In genomic region chr4:82619539-82619941, GRCm38 (mm10) we compare ENCODE assay signal across 9 mouse cellular contexts.
DNase-seq lines count a peak whose midpoint lies in the region; ATAC-seq and TF ChIP-seq lines count a peak whose summit lies in the region.
"Had no signal": no experiment of that assay in that cellular context is flagged by ENCODE, and none has a peak within 500 bp of the region (broad histone marks: within the 10 kb centered on the region; RNA-seq: fewer than 3 reads in every experiment).

No protein-coding gene starts in this region.

- TF ChIP-seq CTCF in Patski (IDR thresholded peaks at IDR 0.05) = peak; percentile 41
- TF ChIP-seq CTCF in lung, postnatal 0 days (IDR thresholded peaks at IDR 0.05) = peak; percentile 63

- ATAC-seq in Patski = no peak
- ATAC-seq in lung, postnatal 0 days = peak; percentile 26; the same call in 1 of the 2 replicates

- H3K9ac ChIP-seq in lung, postnatal 0 days (replicated peaks; ENCODE audit: low read depth) = no peak overlapping the region
- H3K9ac ChIP-seq: heart, embryonic 15.5 days had no signal

- CTCF ChIA-PET in Patski (lab: Charles Lee) = interaction anchor here (0.7 to 1.3 kb wide), 3 partner anchors 32 to 146 kb away, joined by 3 read pairs; no protein-coding TSS in a partner anchor

- in situ Hi-C loops in Patski (cut with MboI; ENCODE audit: low pct_unique_long_range_greater_than_20kb) = no loop called here

- POLR2A ChIA-PET in Patski (lab: Charles Lee) = no interaction called here

- H3K4me1 ChIP-seq in embryonic facial prominence, embryonic 10.5 days = peaks cover 27% of the 10 kb centered on the region
- peaks cover 6% of the 10 kb centered on the region for H3K4me1 ChIP-seq in lung, postnatal 0 days (ENCODE audit: insufficient read depth, low read depth, low read length)

- 71% methylated on average over 12 of the region's 12 CpGs for WGBS in embryonic facial prominence, embryonic 10.5 days
- 32% methylated on average over 12 of the region's 12 CpGs for WGBS in lung, postnatal 0 days

- DNase-seq in adrenal gland, postnatal 36 days = peak; percentile 2 to 4
- DNase-seq in adrenal gland, adult 2 months = no peak
- no peak for DNase-seq in Patski (ENCODE audit: low read depth, low spot score)
- DNase-seq in embryonic facial prominence, embryonic 10.5 days (ENCODE audit: low spot score) = peak; percentile 21
- DNase-seq in layer of hippocampus, adult 18-20 months (ENCODE audit: low spot score in 2 of 2) = peak; percentile 69 to 86
- peak; percentile 80 for DNase-seq in lung, postnatal 0 days (ENCODE audit: low spot score)
- DNase-seq in urinary bladder, postnatal 36 days (ENCODE audit: low spot score in 2 of 2) = no peak
- DNase-seq in adrenal gland, adult 18-20 months (ENCODE audit: low spot score in 2 of 2) = no peak

- TF ChIP-seq EP300 in lung, postnatal 0 days (IDR thresholded peaks at IDR 0.05) = no peak

- no peak overlapping the region for H3K27ac ChIP-seq in embryonic facial prominence, embryonic 10.5 days (replicated peaks)
- H3K27ac ChIP-seq in lung, postnatal 0 days (ENCODE audit: low read length) = no peak overlapping the region
- H3K27ac ChIP-seq: heart, embryonic 15.5 days had no signal

- no peak overlapping the region for H3K4me3 ChIP-seq in embryonic facial prominence, embryonic 10.5 days
- no peak overlapping the region for H3K4me3 ChIP-seq in lung, postnatal 0 days (ENCODE audit: low read depth, low read length)
- H3K4me3 ChIP-seq: heart, embryonic 15.5 days had no signal

- no peaks in the 10 kb centered on the region for H3K27me3 ChIP-seq in Patski
- no peaks in the 10 kb centered on the region for H3K27me3 ChIP-seq in embryonic facial prominence, embryonic 10.5 days (replicated peaks; ENCODE audit: low read depth, poor library complexity, severe bottlenecking)
- H3K27me3 ChIP-seq in lung, postnatal 0 days (replicated peaks; ENCODE audit: insufficient read depth, low read length) = no peaks in the 10 kb centered on the region
- H3K27me3 ChIP-seq: heart, embryonic 15.5 days had no signal

- H3K9me3 ChIP-seq in embryonic facial prominence, embryonic 10.5 days = no peaks in the 10 kb centered on the region
- no peaks in the 10 kb centered on the region for H3K9me3 ChIP-seq in lung, postnatal 0 days (ENCODE audit: low read length)
- H3K9me3 ChIP-seq: heart, embryonic 15.5 days had no signal

- H3K36me3 ChIP-seq in embryonic facial prominence, embryonic 10.5 days (replicated peaks) = no peaks in the 10 kb centered on the region
- no peaks in the 10 kb centered on the region for H3K36me3 ChIP-seq in lung, postnatal 0 days (ENCODE audit: insufficient read depth, low read length)
- H3K36me3 ChIP-seq: heart, embryonic 15.5 days had no signal

- H3K4me2 ChIP-seq in lung, postnatal 0 days (replicated peaks; ENCODE audit: low read depth, low read length) = no peak overlapping the region
- H3K4me2 ChIP-seq: heart, embryonic 15.5 days had no signal

Comparison
In these comparisons a context has a peak if more than half of its experiments do, and no peak if none do; other contexts are left out.
1. DNase-seq: peak in adrenal gland, postnatal 36 days (2 of 2), embryonic facial prominence, embryonic 10.5 days (single experiment), layer of hippocampus, adult 18-20 months (2 of 2) and lung, postnatal 0 days (single experiment); none in adrenal gland, adult 2 months (single experiment), Patski (single experiment), urinary bladder, postnatal 36 days (0 of 2) and adrenal gland, adult 18-20 months (0 of 2).